Mouse (Mus musculus) right cerebral cortex, postnatal 36 days (tissue): ENCODE results near the gene Gpc6.
A peak's percentile ranks its signal among the peaks of the same experiment; 100 is the strongest.

ENCODE experiments used
- DNase-seq, 2 experiments: peaks; one replicate each; pipeline ENCODE4 v3.0.0; 2022; ENCODE audit warnings: low spot score in 2 of 2, mixed read lengths in 1 of 2

Gpc6 gene

DNA sequence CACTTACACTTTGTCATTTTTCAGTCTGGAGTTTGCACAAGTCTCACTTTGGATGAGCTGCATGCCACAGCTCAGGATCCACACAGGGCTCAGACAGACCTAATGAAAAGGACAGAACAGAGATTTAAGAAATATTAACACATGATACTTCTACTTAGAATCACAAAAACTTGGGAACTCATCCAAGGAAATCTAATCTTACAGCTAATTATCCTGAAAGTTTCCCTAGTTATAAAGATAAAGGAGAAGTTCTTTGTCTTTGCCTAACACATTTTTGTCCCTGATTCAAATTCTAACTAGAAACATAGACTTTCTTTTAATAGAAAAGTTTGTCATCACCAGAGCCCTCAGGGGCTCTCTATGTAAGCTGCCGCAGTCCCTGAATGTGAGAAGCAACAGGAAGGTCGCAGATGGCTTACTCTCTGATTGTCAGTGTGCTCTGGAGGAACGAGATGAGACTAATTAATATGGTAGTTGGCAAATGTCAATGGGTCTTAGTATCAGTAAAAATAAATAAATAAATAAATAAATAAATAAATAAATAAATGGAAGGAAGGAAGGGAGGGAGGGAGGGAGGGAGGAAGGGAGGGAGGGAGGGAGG is 526.4 kb downstream of the Gpc6 start:
- no peak for DNase-seq

GRCm38 (mm10) chr14:117452150-117452549 is 527.0 kb downstream of the Gpc6 start:
- DNase-seq, result no peak

DNA sequence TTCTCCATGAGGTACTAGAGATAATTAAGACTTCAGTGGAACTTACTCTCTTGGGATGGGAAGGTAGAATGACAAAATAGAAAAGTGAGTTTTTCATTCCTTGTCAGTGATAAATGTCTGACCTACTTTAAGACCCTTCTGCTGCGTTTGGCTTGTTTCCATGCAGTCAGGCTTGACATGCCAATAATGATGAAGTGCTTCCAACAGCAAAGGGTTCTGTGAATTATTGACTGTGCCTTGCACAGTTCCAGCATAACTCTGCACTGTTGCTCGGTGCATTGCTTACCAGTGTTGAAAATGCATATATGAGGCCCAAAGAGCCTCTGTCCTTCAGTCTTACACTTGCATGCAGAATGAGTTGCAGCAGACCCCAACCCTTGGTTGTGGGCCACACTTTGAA is 548.3 kb downstream of the Gpc6 start:
- no peak for DNase-seq

DNA sequence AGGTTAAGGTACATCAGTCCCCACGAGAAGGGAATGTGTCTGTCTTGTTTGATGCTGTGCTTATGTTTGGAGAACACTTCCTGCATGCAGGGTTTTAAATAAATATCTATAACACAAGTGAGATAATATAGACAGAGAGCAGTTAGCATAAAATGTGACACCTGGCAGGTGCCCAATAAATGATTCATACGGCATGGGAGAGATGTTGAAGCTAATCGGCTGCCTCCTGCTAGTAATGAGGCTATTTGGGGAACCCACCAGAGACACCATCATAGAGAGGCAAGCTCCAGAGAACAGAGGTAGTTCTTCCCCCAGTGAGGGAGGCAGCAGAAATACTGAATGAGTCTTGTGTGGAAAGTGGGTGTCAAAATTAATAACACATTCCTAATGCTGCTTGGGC is 553.8 kb downstream of the Gpc6 start:
- no peak for DNase-seq

DNA sequence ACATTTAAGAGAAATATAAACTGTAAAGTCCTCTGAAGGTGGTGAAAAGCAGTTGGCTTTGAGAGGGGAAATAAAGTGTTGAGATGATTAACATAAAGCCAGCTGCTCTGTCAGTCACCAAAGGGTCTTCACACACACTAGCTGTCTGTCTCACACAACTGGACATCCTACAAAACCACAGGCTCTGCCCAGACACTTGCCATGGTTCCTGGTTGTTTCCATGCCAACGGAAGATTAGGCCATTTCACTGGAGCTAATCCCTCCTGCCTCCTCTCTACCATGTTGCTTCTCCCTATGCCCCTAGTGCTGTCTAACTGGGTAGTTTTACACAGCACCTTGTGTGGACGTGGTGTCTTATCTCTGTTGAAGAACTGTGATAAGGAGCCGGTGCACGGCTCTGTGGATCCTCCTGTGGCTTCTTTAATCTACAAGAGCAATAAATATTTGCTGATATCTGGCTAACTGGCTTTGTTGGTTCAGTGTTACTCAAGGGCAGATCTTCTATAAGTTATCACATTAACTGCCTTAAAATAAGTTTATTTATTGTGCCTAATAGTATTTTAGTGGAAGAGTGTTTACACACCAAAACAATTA is 562.1 kb downstream of the Gpc6 start:
- DNase-seq, result no peak

DNA sequence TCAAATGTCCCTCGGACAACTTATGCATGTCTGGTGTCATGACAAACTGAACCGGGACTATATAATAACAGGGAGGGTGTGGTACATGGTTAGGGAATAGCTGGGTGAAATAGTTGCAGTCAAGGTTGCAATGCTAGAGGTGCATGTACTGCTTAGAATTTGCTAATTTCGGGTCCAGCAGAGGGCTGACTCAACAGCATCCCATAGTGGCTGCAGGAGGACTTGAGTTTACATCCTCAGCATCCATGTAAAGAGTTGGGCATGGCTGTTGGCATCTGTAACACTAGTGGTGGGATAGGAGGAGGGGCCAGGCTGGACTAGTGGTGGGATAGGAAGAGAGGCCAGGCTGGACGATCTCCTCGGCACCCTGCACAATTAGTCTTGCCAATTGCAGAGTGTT is 565.4 kb downstream of the Gpc6 start:
- no peak for DNase-seq

GRCm38 (mm10) chr14:117495118-117495517 is 570.0 kb downstream of the Gpc6 start:
- DNase-seq, result no peak

DNA sequence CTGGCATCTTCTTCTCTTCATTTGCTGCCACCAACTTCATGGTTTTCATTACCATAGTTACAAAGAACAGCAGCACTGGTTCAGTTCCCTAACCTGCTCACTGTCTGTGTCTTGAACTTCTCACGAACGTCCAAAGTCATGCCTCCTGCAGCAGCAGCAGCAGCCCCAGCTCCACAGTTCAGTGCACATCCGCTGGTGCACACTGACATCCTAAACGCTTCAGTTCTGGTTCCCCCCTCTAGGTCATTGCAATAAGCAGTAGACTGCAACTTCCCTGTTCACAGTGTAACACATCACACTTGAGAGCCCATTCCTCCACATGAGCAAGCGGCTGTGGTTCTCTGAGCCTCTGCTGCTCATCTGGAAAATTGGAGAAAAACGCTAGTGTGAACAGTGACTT is 573.7 kb downstream of the Gpc6 start:
- DNase-seq, result no peak

DNA sequence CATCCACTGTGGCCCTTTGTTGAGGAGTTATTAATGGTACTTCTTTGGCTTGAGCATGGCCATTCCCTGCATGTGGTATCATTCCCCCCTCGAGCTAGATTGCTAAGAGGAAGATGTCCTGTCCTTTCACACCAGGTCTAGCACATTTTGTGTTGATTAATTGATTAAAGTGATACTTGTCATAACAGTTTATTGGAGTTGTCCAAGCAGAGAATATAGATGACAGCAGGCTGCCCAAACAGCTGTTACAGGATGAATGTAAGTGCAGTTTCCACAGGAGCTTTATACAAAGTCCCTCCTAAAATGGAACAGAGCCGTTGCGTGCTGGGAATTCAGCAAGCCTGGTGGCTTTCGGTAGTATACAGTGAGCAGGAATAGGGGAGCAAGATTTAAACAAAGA is 574.2 kb downstream of the Gpc6 start:
- DNase-seq, result no peak

- no peak for DNase-seq
Measured at GRCm38 (mm10) chr14:117514829-117515228, 589.7 kb downstream of the Gpc6 start.

DNA sequence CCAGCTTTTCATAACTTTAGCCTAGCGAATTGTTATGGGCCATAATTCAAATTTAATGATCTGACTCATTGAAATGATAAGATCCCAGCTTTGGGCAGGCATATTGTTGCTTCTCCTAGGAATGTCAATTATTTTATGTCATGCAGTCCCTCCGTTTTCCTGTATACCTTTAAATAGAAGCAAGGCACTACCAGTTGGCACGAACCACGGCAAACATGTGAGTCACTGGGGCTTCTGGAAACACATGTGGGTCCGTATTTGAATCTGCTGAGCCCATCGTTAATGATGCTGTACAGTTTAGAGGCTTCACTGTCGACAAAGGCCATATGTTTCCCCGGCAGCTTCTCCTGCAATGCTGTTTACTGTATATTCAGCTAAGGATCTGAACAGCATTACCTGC is 594.5 kb downstream of the Gpc6 start:
- peak; percentile 15 to 38 for DNase-seq

GRCm38 (mm10) chr14:117520706-117521105 is 595.6 kb downstream of the Gpc6 start:
- DNase-seq, result no peak

- DNase-seq, result no peak
Measured at GRCm38 (mm10) chr14:117525133-117525532, 600.0 kb downstream of the Gpc6 start.

GRCm38 (mm10) chr14:117527053-117527452 is 601.9 kb downstream of the Gpc6 start:
- DNase-seq, result no peak

GRCm38 (mm10) chr14:117529439-117529838 is 604.3 kb downstream of the Gpc6 start:
- DNase-seq, result no peak

- no peak for DNase-seq
Measured at GRCm38 (mm10) chr14:117552776-117553175, 627.7 kb downstream of the Gpc6 start.

- no peak for DNase-seq
Measured at GRCm38 (mm10) chr14:117556715-117557320, 631.7 kb downstream of the Gpc6 start.

DNA sequence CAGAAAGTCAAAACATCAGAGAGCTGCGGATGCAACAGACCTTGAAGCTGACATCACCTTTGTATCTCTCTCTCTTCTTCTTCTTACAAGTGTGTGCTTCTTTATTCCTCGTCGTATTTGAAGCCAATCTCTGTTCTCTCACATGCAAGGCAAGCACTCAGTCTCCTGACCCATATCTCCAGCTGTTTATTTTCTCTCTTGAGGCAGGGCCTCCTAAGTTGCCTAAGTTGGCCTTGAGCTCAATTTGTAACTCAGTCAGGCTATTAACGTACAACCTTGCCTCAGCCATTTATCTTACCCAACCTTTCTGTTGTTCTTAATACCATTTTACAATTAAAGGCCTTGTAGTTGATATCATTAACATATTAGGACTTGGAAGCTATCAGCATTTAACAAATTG is 637.0 kb downstream of the Gpc6 start:
- no peak for DNase-seq

- DNase-seq, result no peak
Measured at GRCm38 (mm10) chr14:117569278-117569677, 644.2 kb downstream of the Gpc6 start.

GRCm38 (mm10) chr14:117572213-117572612 is 647.1 kb downstream of the Gpc6 start:
- DNase-seq, result peak in 1 of 2 experiments; percentile 8

- no peak for DNase-seq
Measured at GRCm38 (mm10) chr14:117574216-117574615, 649.1 kb downstream of the Gpc6 start.

DNA sequence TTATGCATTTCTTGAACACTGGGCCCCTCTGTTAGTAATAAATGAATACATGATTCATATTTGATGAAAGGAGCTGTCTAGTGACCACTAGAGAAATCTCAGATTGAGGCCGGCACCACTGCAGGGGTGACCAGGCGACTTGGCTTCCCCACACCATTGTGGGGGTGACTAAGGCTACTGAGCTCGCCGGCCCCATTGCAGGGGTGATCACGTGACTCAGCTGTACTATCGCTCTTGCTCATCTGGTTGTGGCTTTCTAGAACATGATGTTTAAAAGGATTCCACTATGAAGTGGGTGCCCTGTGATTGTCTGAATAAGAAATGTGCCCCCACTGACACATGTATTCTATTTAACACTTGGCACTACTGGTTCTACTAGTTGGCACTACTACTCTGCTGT is 656.6 kb downstream of the Gpc6 start:
- DNase-seq, result no peak

- DNase-seq, result no peak
Measured at GRCm38 (mm10) chr14:117599758-117600157, 674.6 kb downstream of the Gpc6 start.

DNA sequence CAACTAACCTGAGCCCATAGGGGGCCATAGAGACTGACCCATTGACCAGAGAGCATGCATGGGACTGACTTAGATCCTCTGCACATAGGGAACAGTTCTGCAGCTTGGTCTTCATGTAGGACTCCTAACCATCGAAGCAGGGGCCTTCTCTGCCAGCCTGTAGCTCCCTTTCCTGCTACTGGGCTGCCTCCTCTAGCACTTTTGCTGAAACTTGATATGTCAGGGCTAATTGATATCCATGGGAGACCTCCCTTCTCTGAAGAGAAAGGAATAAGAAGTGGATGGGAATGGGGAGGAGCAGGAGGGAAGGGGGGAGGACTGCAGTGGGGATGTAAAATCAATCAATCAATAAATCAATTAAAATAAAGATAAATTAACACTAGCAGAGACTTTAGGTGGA is 678.7 kb downstream of the Gpc6 start:
- DNase-seq, result no peak
